Mouse (Mus musculus): ENCODE data around the gene Stx12. TPM values are rescaled to one million over a fixed set of nuclear protein-coding genes. Genes with fewer than 3 reads are reported as not detected.
"Not testable (repeated sequence)": the region's sequence is repeated elsewhere in the genome, so short reads cannot be mapped to it uniquely, and the experiment has no call there.

Gene Stx12
- polyA plus RNA-seq, 1 experiment from 2014 or later: 84.8 TPM

DNA sequence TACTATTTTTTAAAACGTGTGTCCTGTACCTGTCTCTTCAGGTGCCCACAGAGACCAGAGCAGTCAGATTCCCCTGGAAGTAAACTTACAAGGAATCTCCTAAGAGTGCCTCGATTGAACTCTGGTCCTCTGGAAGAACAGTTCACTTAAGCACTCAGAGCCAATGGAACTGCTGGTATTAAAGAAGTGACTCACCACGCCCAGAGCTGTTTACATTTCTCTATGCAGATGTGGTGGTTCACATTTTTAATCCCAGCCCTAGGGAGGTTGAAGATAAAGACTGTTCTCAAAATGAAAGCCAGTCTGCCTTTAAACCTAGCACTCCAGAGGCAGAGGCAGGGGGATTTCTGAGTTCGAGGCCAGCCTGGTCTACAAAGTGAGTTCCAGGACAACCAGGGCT is 35.9 kb upstream of the Stx12 start:
- 92% methylated on average over 4 of the region's 4 CpGs for WGBS
- Histone ChIP-seq H3K4me2 (ENCODE audit: low read depth, low read length) (no peak overlapping the region), H3K9ac (replicated peaks; ENCODE audit: low read length) (no peak overlapping the region), H3K36me3 (replicated peaks; ENCODE audit: control insufficient read depth, insufficient read depth, low read depth, low read length) (no peaks in the 10 kb centered on the region; the same call in 1 of the 2 replicates), H3K9me3 (replicated peaks; ENCODE audit: control insufficient read depth, low read length) (no peaks in the 10 kb centered on the region), H3K4me3 (ENCODE audit: low read depth, low read length) (no peak overlapping the region), H3K27me3 (ENCODE audit: control insufficient read depth, insufficient read depth, low read length) (no peaks in the 10 kb centered on the region), H3K27ac (replicated peaks; ENCODE audit: low read depth, low read length) (no peak overlapping the region), H3K4me1 (ENCODE audit: control insufficient read depth, insufficient read depth, low read length) (no peaks in the 10 kb centered on the region)
- no peak for DNase-seq (ENCODE audit: low spot score)
- no peak for ATAC-seq (replicated peaks; ENCODE audit: insufficient number of reproducible peaks, low FRiP score, low TSS enrichment, low read depth)

- not testable (repeated sequence) for ATAC-seq (replicated peaks; ENCODE audit: insufficient number of reproducible peaks, low FRiP score, low TSS enrichment, low read depth); H3K36me3 ChIP-seq (replicated peaks; ENCODE audit: control insufficient read depth, insufficient read depth, low read depth, low read length); H3K4me2 ChIP-seq (ENCODE audit: low read depth, low read length); H3K27ac ChIP-seq (replicated peaks; ENCODE audit: low read depth, low read length); DNase-seq (ENCODE audit: low spot score); H3K4me1 ChIP-seq (ENCODE audit: control insufficient read depth, insufficient read depth, low read length); H3K9me3 ChIP-seq (replicated peaks; ENCODE audit: control insufficient read depth, low read length); H3K9ac ChIP-seq (replicated peaks; ENCODE audit: low read length); H3K27me3 ChIP-seq (ENCODE audit: control insufficient read depth, insufficient read depth, low read length); H3K4me3 ChIP-seq (ENCODE audit: low read depth, low read length)
- WGBS: 81% methylated on average over 6 of the region's 6 CpGs
Measured at GRCm38 (mm10) chr4:132918493-132918892, 34.2 kb upstream of the Stx12 start.

DNA sequence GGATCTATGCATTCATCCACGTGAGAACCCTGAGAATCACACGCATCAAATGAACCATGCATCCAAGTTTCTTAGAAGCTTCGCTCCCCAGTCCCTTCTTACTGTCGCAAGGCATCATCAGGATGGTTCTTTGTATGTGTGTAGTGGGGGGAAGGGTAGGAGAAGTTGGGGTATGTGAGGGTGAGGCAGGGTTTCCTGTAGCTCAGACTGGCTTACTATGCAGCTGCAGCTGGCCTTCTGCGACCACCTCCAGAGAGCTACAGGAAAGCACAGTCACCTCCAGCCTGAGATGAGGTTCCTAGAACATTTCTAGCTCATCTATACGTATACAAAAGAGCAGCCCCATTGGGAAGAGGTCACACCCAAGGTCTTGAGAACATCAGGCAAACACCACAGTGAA is 27.8 kb upstream of the Stx12 start:
- Histone ChIP-seq H3K27ac (replicated peaks; ENCODE audit: low read depth, low read length) (no peak overlapping the region), H3K9me3 (replicated peaks; ENCODE audit: control insufficient read depth, low read length) (no peaks in the 10 kb centered on the region), H3K4me1 (ENCODE audit: control insufficient read depth, insufficient read depth, low read length) (no peaks in the 10 kb centered on the region), H3K27me3 (ENCODE audit: control insufficient read depth, insufficient read depth, low read length) (no peaks in the 10 kb centered on the region), H3K4me3 (ENCODE audit: low read depth, low read length) (no peak overlapping the region), H3K4me2 (ENCODE audit: low read depth, low read length) (no peak overlapping the region), H3K36me3 (replicated peaks; ENCODE audit: control insufficient read depth, insufficient read depth, low read depth, low read length) (no peaks in the 10 kb centered on the region; the same call in 1 of the 2 replicates), H3K9ac (replicated peaks; ENCODE audit: low read length) (no peak overlapping the region)
- no peak for ATAC-seq (replicated peaks; ENCODE audit: insufficient number of reproducible peaks, low FRiP score, low TSS enrichment, low read depth)
- WGBS: 91% methylated on average over 6 of the region's 6 CpGs
- DNase-seq (ENCODE audit: low spot score): no peak

- WGBS: 87% methylated on average over 5 of the region's 5 CpGs
Measured at GRCm38 (mm10) chr4:132905843-132906360, 21.6 kb upstream of the Stx12 start.

GRCm38 (mm10) chr4:132904765-132905309 is 20.5 kb upstream of the Stx12 start:
- Histone ChIP-seq H3K9ac (replicated peaks; ENCODE audit: low read length) (no peak overlapping the region), H3K4me3 (ENCODE audit: low read depth, low read length) (no peak overlapping the region), H3K4me2 (ENCODE audit: low read depth, low read length) (no peak overlapping the region), H3K36me3 (replicated peaks; ENCODE audit: control insufficient read depth, insufficient read depth, low read depth, low read length) (no peaks in the 10 kb centered on the region), H3K4me1 (ENCODE audit: control insufficient read depth, insufficient read depth, low read length) (no peaks in the 10 kb centered on the region), H3K27ac (replicated peaks; ENCODE audit: low read depth, low read length) (no peak overlapping the region), H3K27me3 (ENCODE audit: control insufficient read depth, insufficient read depth, low read length) (no peaks in the 10 kb centered on the region), H3K9me3 (replicated peaks; ENCODE audit: control insufficient read depth, low read length) (no peaks in the 10 kb centered on the region)
- whole genome bisulfite sequencing: 48% methylated on average over 9 of the region's 9 CpGs
- ATAC-seq (replicated peaks; ENCODE audit: insufficient number of reproducible peaks, low FRiP score, low TSS enrichment, low read depth): no peak
- DNase-seq (ENCODE audit: low spot score): no peak

More at GRCm38 (mm10) chr4:132905843-132906360, 21.6 kb upstream of the Stx12 start:
- H3K4me2 ChIP-seq (ENCODE audit: low read depth, low read length): no peak overlapping the region
- H3K9me3 ChIP-seq (replicated peaks; ENCODE audit: control insufficient read depth, low read length): no peaks in the 10 kb centered on the region
- H3K9ac ChIP-seq (replicated peaks; ENCODE audit: low read length): no peak overlapping the region
- H3K36me3 ChIP-seq (replicated peaks; ENCODE audit: control insufficient read depth, insufficient read depth, low read depth, low read length): no peaks in the 10 kb centered on the region; the same call in 1 of the 2 replicates
- H3K27me3 ChIP-seq (ENCODE audit: control insufficient read depth, insufficient read depth, low read length): no peaks in the 10 kb centered on the region
- H3K4me1 ChIP-seq (ENCODE audit: control insufficient read depth, insufficient read depth, low read length): no peaks in the 10 kb centered on the region
- H3K4me3 ChIP-seq (ENCODE audit: low read depth, low read length): no peak overlapping the region
- no peak overlapping the region for H3K27ac ChIP-seq (replicated peaks; ENCODE audit: low read depth, low read length)
- DNase-seq (ENCODE audit: low spot score) (no peak), ATAC-seq (replicated peaks; ENCODE audit: insufficient number of reproducible peaks, low FRiP score, low TSS enrichment, low read depth) (no peak)

DNA sequence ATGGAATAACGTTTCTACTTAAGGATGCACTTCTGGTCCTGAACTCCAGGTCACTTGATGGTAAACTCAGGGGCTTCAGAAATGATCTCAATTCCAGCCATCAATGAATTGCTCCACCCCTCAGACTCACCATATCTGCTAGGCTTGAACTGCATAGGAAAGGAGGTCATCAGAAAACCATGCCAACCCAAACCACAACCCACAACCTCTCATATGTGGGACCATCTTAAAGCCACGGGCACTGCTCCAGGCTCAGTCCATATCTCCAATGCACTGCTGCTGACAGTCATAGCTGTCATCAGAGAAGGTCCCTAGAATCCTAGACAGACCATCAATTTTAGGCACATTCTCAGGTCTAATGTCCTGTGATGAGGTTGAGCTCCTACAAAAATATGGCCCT is 19.8 kb upstream of the Stx12 start:
- no peaks in the 10 kb centered on the region for H3K27me3 ChIP-seq (ENCODE audit: control insufficient read depth, insufficient read depth, low read length)
- WGBS: 87% methylated on average over 2 of the region's 2 CpGs
- no peak overlapping the region for H3K4me2 ChIP-seq (ENCODE audit: low read depth, low read length)
- no peak overlapping the region for H3K27ac ChIP-seq (replicated peaks; ENCODE audit: low read depth, low read length)
- no peaks in the 10 kb centered on the region for H3K36me3 ChIP-seq (replicated peaks; ENCODE audit: control insufficient read depth, insufficient read depth, low read depth, low read length)
- H3K4me3 ChIP-seq (ENCODE audit: low read depth, low read length): no peak overlapping the region
- no peak overlapping the region for H3K9ac ChIP-seq (replicated peaks; ENCODE audit: low read length)
- H3K9me3 ChIP-seq (replicated peaks; ENCODE audit: control insufficient read depth, low read length): no peaks in the 10 kb centered on the region
- H3K4me1 ChIP-seq (ENCODE audit: control insufficient read depth, insufficient read depth, low read length): no peaks in the 10 kb centered on the region
- DNase-seq (ENCODE audit: low spot score): no peak
- no peak for ATAC-seq (replicated peaks; ENCODE audit: insufficient number of reproducible peaks, low FRiP score, low TSS enrichment, low read depth)

GRCm38 (mm10) chr4:132898197-132898596 is 13.9 kb upstream of the Stx12 start:
- H3K4me2 ChIP-seq (ENCODE audit: low read depth, low read length): no peak overlapping the region
- H3K36me3 ChIP-seq (replicated peaks; ENCODE audit: control insufficient read depth, insufficient read depth, low read depth, low read length): no peaks in the 10 kb centered on the region
- no peak overlapping the region for H3K27ac ChIP-seq (replicated peaks; ENCODE audit: low read depth, low read length)
- WGBS: 87% methylated on average over 9 of the region's 9 CpGs
- H3K27me3 ChIP-seq (ENCODE audit: control insufficient read depth, insufficient read depth, low read length): no peaks in the 10 kb centered on the region
- H3K9me3 ChIP-seq (replicated peaks; ENCODE audit: control insufficient read depth, low read length): no peaks in the 10 kb centered on the region
- no peak overlapping the region for H3K4me3 ChIP-seq (ENCODE audit: low read depth, low read length)
- H3K9ac ChIP-seq (replicated peaks; ENCODE audit: low read length): no peak overlapping the region
- DNase-seq (ENCODE audit: low spot score) (no peak), ATAC-seq (replicated peaks; ENCODE audit: insufficient number of reproducible peaks, low FRiP score, low TSS enrichment, low read depth) (no peak)
- H3K4me1 ChIP-seq (ENCODE audit: control insufficient read depth, insufficient read depth, low read length): no peaks in the 10 kb centered on the region

DNA sequence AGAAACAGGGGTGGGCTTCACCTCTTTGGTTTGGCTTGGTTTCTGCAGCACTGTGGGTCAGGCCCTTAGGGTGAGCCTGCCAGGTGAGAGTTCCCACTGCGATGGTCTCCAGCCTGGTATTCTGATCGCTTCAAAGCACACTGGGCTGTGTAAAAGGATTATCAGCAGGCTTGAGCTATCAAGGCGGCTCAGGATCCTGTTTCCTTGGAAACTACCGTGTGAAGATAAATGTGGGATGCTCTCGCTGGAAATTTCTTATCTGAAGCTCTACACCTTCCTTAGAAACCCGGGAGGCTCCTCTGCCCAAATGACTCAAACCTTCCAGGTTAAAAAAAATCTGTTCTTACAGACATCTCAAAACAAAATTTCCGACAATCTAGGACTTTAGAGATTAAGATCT is 10.1 kb upstream of the Stx12 start:
- Histone ChIP-seq H3K27me3 (ENCODE audit: control insufficient read depth, insufficient read depth, low read length) (no peaks in the 10 kb centered on the region), H3K9ac (replicated peaks; ENCODE audit: low read length) (no peak overlapping the region), H3K4me3 (ENCODE audit: low read depth, low read length) (no peak overlapping the region), H3K4me1 (ENCODE audit: control insufficient read depth, insufficient read depth, low read length) (no peaks in the 10 kb centered on the region), H3K36me3 (replicated peaks; ENCODE audit: control insufficient read depth, insufficient read depth, low read depth, low read length) (no peaks in the 10 kb centered on the region), H3K27ac (replicated peaks; ENCODE audit: low read depth, low read length) (no peak overlapping the region), H3K9me3 (replicated peaks; ENCODE audit: control insufficient read depth, low read length) (no peaks in the 10 kb centered on the region), H3K4me2 (ENCODE audit: low read depth, low read length) (no peak overlapping the region)
- ATAC-seq (replicated peaks; ENCODE audit: insufficient number of reproducible peaks, low FRiP score, low TSS enrichment, low read depth): no peak
- WGBS: 12% methylated on average over 7 of the region's 7 CpGs
- no peak for DNase-seq (ENCODE audit: low spot score)
